Mouse (Mus musculus) brown adipose tissue, adult 24 weeks (tissue): ENCODE data around the gene Zbtb20. TPM values are rescaled to one million over a fixed set of nuclear protein-coding genes. Genes with fewer than 3 reads are reported as not detected.

Source experiments
- H3K27ac ChIP-seq: fragments of 200-500 bp; replicated peaks from 2 replicates; pipeline ENCODE4 v1.5.1; 2012; ENCODE audit warnings: low read depth, mild to moderate bottlenecking, low read length
- H3K4me1 ChIP-seq: fragments of 200-500 bp; 2 replicates; pipeline ENCODE4 v1.6.1; 2012; ENCODE audit warnings: low read length, mixed read lengths; ENCODE audit not compliant: control insufficient read depth, insufficient read depth, insufficient read length
- H3K4me3 ChIP-seq: fragments of 200-500 bp; 2 replicates; pipeline ENCODE4 v1.5.1; 2012; ENCODE audit warnings: low read depth, mild to moderate bottlenecking, low read length, moderate library complexity; ENCODE audit not compliant: insufficient read depth
- polyA plus RNA-seq: library from polyadenylated mRNA; stranded (reverse); fragments of >200 nt; gene quantifications from 2 replicates; pipeline ENCODE4 v1.2.4, GENCODE M21; 2012; ENCODE audit not compliant: missing spikeins, insufficient read depth, insufficient read length

The Zbtb20 gene
- polyA plus RNA-seq, 1 experiment: 30.7 TPM

GRCm38 (mm10) chr16:42885538-42885937 lies 9.9 kb downstream of the Zbtb20 start:
- Histone ChIP-seq H3K4me1 (no peaks in the 10 kb centered on the region), H3K27ac (no peak overlapping the region), H3K4me3 (no peak overlapping the region)

GRCm38 (mm10) chr16:42885964-42886363 lies 10.3 kb downstream of the Zbtb20 start:
- no peaks in the 10 kb centered on the region for H3K4me1 ChIP-seq
- no peak overlapping the region for H3K4me3 ChIP-seq
- H3K27ac ChIP-seq: no peak overlapping the region

GRCm38 (mm10) chr16:42897125-42897693 lies 21.5 kb downstream of the Zbtb20 start:
- no peak overlapping the region for H3K27ac ChIP-seq
- peak overlapping the region; percentile 41 for H3K4me3 ChIP-seq
- no peaks in the 10 kb centered on the region for H3K4me1 ChIP-seq

- Histone ChIP-seq H3K4me3 (no peak overlapping the region), H3K27ac (no peak overlapping the region), H3K4me1 (no peaks in the 10 kb centered on the region)
Measured at GRCm38 (mm10) chr16:42900328-42900727, 24.6 kb downstream of the Zbtb20 start.

- H3K4me1 ChIP-seq: peaks cover 3% of the 10 kb centered on the region
- H3K4me3 ChIP-seq: peak overlapping the region; percentile 72
- peak overlapping the region; percentile 61 for H3K27ac ChIP-seq
Measured at GRCm38 (mm10) chr16:42907283-42907701, 31.6 kb downstream of the Zbtb20 start.

- Histone ChIP-seq H3K27ac (no peak overlapping the region), H3K4me3 (no peak overlapping the region), H3K4me1 (peaks cover 3% of the 10 kb centered on the region)
Measured at GRCm38 (mm10) chr16:42908381-42908780, 32.7 kb downstream of the Zbtb20 start.

- H3K27ac ChIP-seq: no peak overlapping the region; the same call in 1 of the 2 replicates
- no peak overlapping the region for H3K4me3 ChIP-seq
- H3K4me1 ChIP-seq: peaks cover 3% of the 10 kb centered on the region
Measured at GRCm38 (mm10) chr16:42908896-42909295, 33.2 kb downstream of the Zbtb20 start.

- Histone ChIP-seq H3K4me3 (peak overlapping the region; percentile 34), H3K4me1 (peaks cover 3% of the 10 kb centered on the region), H3K27ac (peak overlapping the region; percentile 55)
Measured at GRCm38 (mm10) chr16:42910016-42910415, 34.3 kb downstream of the Zbtb20 start.

- Histone ChIP-seq H3K27ac (peak overlapping the region; percentile 38; the same call in 1 of the 2 replicates), H3K4me1 (peaks cover 3% of the 10 kb centered on the region), H3K4me3 (no peak overlapping the region; the same call in 1 of the 2 replicates)
Measured at GRCm38 (mm10) chr16:42910716-42911115, 35.0 kb downstream of the Zbtb20 start.

GRCm38 (mm10) chr16:42911326-42911725 lies 35.6 kb downstream of the Zbtb20 start:
- H3K27ac ChIP-seq: 0 out of 2 replicates have a peak overlapping the region, but pooled peaks have one; percentile 49
- H3K4me3 ChIP-seq: no peak overlapping the region
- H3K4me1 ChIP-seq: peaks cover 3% of the 10 kb centered on the region

- Histone ChIP-seq H3K4me3 (no peak overlapping the region), H3K4me1 (peaks cover 3% of the 10 kb centered on the region), H3K27ac (peak overlapping the region; percentile 68)
Measured at GRCm38 (mm10) chr16:42911815-42912214, 36.1 kb downstream of the Zbtb20 start.

GRCm38 (mm10) chr16:42913291-42913690 lies 37.6 kb downstream of the Zbtb20 start:
- H3K4me1 ChIP-seq: peaks cover 3% of the 10 kb centered on the region
- H3K27ac ChIP-seq: no peak overlapping the region
- H3K4me3 ChIP-seq: no peak overlapping the region

GRCm38 (mm10) chr16:42914457-42915085 lies 38.9 kb downstream of the Zbtb20 start:
- no peak overlapping the region for H3K4me3 ChIP-seq
- peaks cover 6% of the 10 kb centered on the region for H3K4me1 ChIP-seq
- H3K27ac ChIP-seq: no peak overlapping the region

GRCm38 (mm10) chr16:42919992-42920760 lies 44.5 kb downstream of the Zbtb20 start:
- Histone ChIP-seq H3K4me1 (peaks cover 3% of the 10 kb centered on the region; the same call in 1 of the 2 replicates), H3K27ac (no peak overlapping the region), H3K4me3 (no peak overlapping the region)

- H3K4me3 ChIP-seq: no peak overlapping the region
- no peak overlapping the region for H3K27ac ChIP-seq
- peaks cover 3% of the 10 kb centered on the region; the same call in 1 of the 2 replicates for H3K4me1 ChIP-seq
Measured at GRCm38 (mm10) chr16:42921436-42921835, 45.8 kb downstream of the Zbtb20 start.
